Mouse (Mus musculus) skeletal muscle tissue, adult 2 months (tissue): ENCODE measurements around the gene Id1.

Experiments
- DNase-seq: peaks from one replicate; pipeline ENCODE4 v3.0.0-alpha.2; 2012; ENCODE audit warnings: low read depth, low spot score

Id1 gene

GRCm38 (mm10) chr2:152742435-152742834 lies 6.4 kb downstream of the Id1 start:
- DNase-seq, result no peak

DNA sequence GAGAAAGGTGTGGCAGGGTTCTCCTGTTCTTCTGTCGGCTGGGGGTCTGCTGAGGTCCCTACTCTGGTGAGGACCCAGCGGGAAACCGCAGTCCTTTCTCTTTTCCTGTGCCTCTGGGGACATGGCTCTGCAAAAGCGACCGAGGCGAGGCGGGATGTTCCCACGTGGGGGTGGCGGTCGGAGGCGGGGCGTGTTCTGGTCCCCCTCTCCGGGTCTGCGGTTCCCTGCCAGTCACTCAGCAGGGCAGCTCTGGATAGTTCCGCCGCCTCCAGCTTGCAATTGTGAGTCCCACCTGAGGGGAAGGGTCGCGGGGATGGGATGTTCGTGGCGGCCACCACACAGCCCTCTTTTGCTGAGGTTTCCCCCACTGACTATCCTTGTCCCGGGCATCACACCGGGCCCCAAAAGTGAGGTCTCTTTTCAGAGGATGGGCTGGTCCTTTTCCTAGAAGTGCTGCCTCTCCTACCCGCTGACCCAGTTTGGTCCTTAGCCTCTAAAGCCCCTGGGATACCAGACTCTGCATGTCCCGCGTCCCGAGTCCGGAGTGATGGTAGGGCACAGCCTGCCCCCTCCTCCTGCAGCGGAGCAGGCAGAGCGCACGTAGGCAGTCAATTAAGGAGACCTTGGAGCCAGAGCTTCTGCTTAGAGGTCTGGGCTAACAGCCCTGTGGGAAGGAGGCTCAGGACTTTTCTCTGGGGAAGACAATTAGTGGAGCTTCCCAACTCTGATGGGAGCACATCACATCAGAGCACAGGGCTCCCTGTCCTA lies 18.1 kb downstream of the Id1 start, which contains the start of gene Cox4i2:
Gene Cox4i2 (plus strand): TSS at position 230 of the 768 bp plus-strand sequence.
- DNase-seq, result no peak

DNA sequence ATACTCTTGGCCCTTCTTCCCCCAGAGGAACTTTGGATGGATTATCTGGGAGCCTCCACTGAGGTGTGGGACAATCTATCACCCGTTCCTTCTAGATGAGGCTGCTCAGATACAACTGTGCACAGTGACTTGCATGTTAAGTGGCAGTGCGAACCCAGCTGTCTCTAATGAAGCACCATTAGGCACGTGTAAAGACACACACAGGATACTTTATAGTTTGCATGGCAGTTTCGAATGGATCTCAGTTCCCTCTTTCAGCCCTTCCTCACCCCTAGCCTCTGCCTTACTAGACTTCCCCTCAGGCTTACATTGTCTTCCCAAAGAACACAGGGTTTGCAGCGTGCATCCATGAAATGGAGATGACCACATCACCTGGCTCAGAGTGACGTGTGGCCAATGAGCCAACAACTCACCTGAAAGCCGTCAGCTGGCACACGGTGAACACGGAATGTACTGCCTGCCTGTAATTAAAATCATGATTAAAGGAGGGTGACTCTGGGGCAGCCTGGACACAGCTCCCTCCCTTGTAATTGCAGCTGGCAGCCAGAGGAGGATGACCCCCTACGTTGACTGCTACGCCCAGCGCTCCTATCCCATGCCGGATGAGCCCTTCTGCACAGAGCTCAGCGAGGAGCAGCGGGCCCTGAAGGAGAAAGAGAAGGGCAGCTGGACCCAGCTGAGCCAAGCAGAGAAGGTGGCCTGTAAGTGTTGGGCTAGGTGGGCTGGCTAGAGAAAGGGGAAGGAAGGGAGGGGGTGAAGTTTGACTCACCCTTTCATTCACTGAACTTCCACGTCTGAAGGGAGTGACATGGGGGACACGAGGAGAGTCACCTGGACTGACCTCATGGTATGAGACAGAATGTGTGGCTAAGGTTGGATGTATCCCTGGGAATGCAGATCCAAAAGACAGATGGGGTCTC lies 20.7 kb downstream of the Id1 start:
- DNase-seq, result no peak

- no peak for DNase-seq
These were observed 21.4 kb downstream of the Id1 start for GRCm38 (mm10) chr2:152757478-152757877.

DNA sequence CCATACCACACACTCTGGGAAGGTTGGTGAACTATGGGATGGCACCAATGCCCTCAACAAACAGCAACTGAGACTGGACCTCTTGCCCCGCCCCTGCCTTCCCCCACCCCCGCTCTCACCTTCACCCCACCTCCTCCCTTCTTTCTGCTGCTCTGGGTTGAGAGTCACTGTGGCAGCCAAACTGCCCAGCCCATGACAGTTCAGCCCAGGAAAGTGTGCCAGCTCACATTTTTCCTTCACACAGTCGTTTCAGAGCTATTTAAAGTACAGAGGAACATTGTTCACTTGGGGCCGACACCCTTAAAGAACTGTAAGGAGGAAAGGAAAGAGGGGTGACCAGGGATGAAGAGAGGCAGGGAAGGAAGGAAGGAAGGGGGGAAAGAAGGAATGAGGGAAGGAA lies 22.3 kb downstream of the Id1 start:
- no peak for DNase-seq

DNA sequence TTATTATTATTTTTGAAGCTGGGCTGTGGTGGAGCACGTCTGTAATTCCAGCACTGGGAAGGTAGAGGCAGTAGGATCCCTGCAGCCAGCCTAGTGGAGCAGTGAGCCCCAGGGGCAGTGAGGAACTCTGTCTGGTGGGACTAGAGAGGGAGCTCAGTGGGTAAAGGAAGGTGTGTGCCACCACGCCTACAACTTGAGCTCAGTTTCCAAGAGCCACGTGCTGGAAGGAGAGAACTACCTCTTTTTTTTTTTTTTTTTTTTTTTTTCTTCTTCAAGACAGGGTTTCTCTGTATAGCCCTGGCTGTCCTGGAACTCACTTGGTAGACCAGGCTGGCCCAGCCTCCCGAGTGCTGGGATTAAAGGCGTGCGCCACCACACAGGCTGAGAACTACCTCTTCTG lies 27.3 kb downstream of the Id1 start:
- DNase-seq, result no peak

DNA sequence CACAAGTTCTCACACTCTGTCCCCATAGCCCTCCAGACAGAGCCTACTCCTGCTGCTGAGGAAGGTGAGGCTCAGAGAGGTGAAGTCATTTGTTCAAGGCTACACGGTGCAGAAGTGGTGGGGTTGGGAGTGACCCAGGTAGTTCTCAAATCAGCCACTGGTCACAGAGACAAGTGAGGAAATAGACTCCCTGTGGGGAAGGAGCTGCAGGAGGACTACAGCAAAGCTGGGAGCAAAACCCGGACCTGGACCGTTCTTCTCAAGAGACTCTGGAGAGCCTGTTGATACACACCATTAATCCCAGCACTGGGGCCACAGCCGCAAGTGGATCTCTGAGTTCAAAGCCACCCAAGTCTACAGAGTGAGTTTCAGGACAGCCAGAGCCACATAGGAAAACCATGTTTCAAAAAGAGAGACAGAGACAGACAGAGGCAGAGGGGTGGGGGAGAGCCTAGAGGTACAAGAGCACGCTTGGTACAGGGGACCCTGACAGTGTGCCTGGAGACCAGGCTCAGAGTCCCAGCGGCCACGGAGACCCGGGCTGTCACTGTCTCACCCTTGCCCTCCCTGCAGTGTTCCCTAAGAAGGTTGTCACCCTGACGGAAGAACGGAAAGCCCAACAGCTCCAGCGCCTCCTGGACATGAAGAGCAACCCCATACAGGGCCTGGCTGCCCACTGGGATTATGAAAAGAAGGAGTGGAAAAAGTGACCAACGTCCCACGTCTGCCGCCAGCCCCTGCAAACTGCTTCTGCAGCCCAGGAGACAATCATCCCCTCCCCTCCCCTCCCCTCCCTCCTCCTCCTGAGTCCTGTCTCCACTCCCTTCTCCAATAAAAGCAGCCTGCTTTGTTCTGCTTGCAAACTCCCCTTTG lies 28.4 kb downstream of the Id1 start:
- DNase-seq, result no peak

DNA sequence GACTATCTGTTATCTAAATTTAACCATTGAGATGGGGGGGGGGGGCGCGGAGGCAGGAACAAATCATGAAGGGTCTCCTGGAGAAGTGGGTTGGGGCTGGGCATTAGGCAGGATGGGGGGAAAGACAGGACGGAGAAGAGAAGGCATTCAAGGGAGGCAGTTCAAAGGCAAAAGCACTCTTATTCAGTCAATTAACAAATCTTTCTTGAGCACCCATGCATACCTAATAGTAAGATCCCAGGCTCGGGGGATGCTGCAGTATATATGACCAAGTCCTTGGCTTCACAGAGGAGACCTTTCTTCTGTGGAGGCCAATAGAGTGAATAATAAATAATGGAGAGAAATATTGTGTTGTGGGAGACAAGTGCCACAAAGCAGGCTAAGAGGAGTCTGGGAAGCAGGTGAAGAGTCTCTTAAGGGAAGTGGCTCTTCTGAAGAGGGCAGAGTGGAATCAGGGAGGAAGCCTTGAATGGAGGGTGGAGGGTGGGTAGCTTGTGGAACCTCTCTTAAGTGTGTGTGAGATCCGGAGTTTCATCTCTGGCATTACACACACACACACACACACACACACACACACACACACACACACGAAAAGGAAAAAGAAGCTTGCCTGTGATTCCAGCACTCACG lies 29.1 kb downstream of the Id1 start:
- no peak for DNase-seq

- DNase-seq, result peak; percentile 77
These were observed 30.5 kb downstream of the Id1 start for GRCm38 (mm10) chr2:152766387-152767123.

DNA sequence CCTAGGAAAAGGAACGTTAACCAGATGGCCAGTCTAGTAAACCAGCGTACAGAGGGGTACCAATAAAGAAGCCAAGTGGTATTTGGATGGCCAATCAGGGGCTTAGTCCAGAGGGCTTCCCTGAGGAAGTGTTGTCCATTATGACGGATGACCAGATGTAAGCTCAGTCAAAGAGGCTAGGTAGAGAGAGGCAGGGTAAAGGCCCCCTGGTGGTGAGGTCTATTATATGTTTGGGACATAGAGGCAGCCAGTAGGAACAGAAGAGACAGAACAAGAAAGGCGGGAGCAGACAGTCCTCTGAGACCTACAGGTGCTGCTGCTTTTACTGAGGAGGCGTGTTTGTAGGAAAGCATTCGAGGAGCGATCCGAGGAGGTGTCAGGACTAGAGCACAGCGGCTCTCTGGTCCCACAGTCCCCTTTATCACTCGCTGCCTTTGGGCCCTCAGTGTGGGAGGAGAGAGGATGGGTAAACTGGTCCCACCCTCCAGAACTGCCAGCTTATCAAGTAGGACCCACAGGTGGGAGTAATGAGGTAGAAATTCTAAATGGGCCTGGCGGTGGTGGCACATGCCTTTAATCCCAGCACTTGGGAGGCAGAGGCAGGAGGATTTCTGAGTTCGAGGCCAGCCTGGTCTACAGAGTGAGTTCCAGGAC lies 31.7 kb downstream of the Id1 start:
- DNase-seq, result no peak

- no peak for DNase-seq
These were observed 33.6 kb downstream of the Id1 start for GRCm38 (mm10) chr2:152769677-152770076.

DNA sequence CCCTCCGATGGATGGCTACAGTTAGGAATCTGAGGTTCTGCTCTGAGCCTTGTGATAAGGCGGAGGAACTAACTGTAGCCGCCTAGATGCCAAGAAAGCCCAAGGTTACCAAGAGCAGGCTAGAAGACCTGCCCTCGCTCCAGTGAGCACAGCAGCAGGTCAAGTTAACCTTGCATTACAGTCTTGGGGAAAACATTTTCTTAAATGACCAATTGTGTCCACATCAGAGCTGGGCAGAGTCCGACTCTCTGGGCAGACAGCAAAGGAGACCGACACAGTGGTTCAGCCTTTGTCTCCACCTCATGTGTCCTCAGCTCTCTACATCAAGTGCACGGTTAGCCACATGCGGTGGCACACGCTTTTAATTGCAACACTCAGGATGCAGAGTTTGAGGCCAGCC lies 35.5 kb downstream of the Id1 start:
- DNase-seq, result no peak

GRCm38 (mm10) chr2:152772231-152772630 lies 36.2 kb downstream of the Id1 start:
- DNase-seq, result no peak

DNA sequence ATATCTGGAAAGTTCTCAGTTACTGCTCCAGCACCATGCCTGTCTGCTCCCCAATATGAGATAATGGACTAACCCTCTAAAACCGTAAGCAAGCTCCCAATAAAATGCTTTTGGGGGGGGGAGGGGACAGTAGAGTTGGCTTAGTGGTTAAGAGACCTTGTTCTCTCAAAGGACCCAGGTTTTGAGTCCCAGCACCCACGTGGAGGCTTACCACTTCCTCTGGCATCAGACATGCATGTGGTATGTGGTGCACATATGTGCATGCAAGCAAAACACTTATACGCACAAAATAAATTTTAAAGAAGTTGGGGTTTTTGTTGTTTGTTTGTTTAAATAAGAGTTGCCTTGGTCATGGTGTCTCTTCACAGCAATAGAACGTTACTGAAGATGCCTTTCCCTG lies 39.3 kb downstream of the Id1 start:
- no peak for DNase-seq

GRCm38 (mm10) chr2:152776019-152776418 lies 40.0 kb downstream of the Id1 start:
- DNase-seq, result no peak

GRCm38 (mm10) chr2:152776435-152776834 lies 40.4 kb downstream of the Id1 start:
- DNase-seq, result no peak

DNA sequence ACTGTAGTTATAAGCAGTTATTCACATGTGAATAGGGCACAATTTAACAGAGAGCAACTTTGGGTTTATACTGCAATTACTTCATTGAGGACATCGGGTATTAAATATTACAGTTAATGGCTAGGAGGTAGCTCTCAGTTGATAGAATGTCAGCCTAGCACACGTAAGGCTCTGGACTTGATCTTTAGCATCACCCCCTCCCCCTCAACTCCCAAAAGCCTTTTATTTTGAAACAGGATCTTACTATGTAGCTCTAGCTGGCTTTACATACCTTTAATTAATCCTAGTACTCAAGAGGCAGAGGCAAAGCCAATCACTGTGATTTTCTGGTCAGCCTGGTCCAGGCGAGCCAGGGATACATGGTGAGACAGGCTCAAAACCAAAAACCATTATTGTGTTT lies 41.0 kb downstream of the Id1 start:
- DNase-seq, result no peak

GRCm38 (mm10) chr2:152780466-152780865 lies 44.4 kb downstream of the Id1 start:
- DNase-seq, result no peak

DNA sequence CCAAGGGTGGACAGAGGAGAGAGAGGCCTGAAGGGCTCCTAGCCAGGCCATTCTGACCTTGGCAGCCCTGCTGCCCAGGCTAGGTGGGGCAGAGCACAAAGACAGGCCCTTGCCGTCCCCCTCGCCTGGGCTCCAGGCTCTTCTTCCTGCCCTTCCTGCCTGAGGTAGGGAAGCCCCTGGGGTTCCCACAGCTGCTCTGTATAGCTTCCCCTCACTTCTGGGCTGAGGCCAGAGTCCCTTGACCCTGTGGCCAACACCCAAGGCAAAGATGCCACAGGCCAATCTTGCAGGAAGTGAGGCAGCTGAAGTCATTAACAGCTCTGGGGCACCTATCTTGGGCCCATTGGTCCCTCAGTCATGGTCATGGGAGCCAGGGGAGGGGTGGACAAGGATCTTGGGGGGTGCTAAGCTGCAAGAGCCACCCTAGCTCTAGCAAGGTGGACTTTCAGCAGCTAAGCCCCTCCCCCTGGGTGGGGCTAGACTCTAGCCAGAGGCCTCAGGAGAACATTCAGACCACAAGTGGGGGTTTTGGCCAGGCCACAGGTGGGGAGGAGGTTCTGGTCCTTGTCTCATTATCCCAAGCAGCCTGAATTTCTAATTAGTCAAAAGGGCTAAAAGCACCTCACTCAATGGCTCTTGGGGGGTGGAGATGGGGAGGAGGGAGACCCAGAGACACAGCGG lies 45.1 kb downstream of the Id1 start:
- DNase-seq, result no peak
